Mouse (Mus musculus) forebrain, embryonic 11.5 days (tissue): Measurements from ENCODE around the gene Sbp. TPM values are rescaled to one million over a fixed set of nuclear protein-coding genes. Genes with fewer than 3 reads are reported as not detected.
"Not testable (repeated sequence)": the region's sequence is repeated elsewhere in the genome, so short reads cannot be mapped to it uniquely, and the experiment has no call there.

Source experiments
- ATAC-seq: fragments of 200-750 bp; cut with Nextera tagmentation; replicated peaks from 2 replicates; pipeline ENCODE4 v1.8.0; 2017; ENCODE audit warnings: moderate TSS enrichment; ENCODE audit not compliant: low FRiP score
- DNase-seq: peaks from one replicate; pipeline ENCODE4 v3.0.0-alpha.2; 2017; ENCODE audit warnings: low spot score
- H3K27ac ChIP-seq: fragments of 300-500 bp; sonication (generic); 2 replicates; pipeline ENCODE4 v1.5.1; 2014; ENCODE audit warnings: low read depth, low read length
- H3K27me3 ChIP-seq: fragments of 300-500 bp; sonication (generic); 2 replicates; pipeline ENCODE4 v1.6.1; 2014; ENCODE audit warnings: mild to moderate bottlenecking, low read length, mixed read lengths; ENCODE audit not compliant: control insufficient read depth, insufficient read depth
- H3K36me3 ChIP-seq: fragments of 300-500 bp; sonication (generic); 2 replicates; pipeline ENCODE4 v1.6.1; 2014; ENCODE audit warnings: mild to moderate bottlenecking, low read length, moderate library complexity, mixed read lengths; ENCODE audit not compliant: control insufficient read depth, insufficient read depth
- H3K4me1 ChIP-seq: fragments of 300-500 bp; sonication (generic); replicated peaks from 2 replicates; pipeline ENCODE4 v1.6.1; 2014; ENCODE audit warnings: low read length, mixed read lengths; ENCODE audit not compliant: control insufficient read depth, insufficient read depth
- H3K4me2 ChIP-seq: fragments of 300-500 bp; sonication (generic); 2 replicates; pipeline ENCODE4 v1.6.1; 2014; ENCODE audit warnings: low read depth, mild to moderate bottlenecking, low read length, moderate library complexity, mixed read lengths; ENCODE audit not compliant: severe bottlenecking
- H3K4me3 ChIP-seq: fragments of 300-500 bp; sonication (generic); 2 replicates; pipeline ENCODE4 v1.5.1; 2014; ENCODE audit warnings: low read depth, low read length
- H3K9ac ChIP-seq: fragments of 300-500 bp; sonication (generic); 2 replicates; pipeline ENCODE4 v1.6.1; 2014; ENCODE audit warnings: low read length
- H3K9me3 ChIP-seq: fragments of 300-500 bp; sonication (generic); 2 replicates; pipeline ENCODE4 v1.6.1; 2016; ENCODE audit warnings: low read length, mixed read lengths; ENCODE audit not compliant: control insufficient read depth
- WGBS: fragments of 180-500 bp; shearing (Covaris S2); extraction: QIAGEN DNeasy Blood & Tissue Kit; methylation state at CpG from one replicate; pipeline ENCODE4 v1.1.7; 2014; 5-methylcytosine and 5-hydroxymethylcytosine counted together
- polyA plus RNA-seq: library from polyadenylated mRNA; unstranded; fragments of >200 nt; fragmentation: Nextera tagmentation; extraction: Ambion mirVana; gene quantifications from 2 replicates; pipeline ENCODE4 v1.2.1, GENCODE M21; 2014

The Sbp gene
- not detected in 2 replicates for polyA plus RNA-seq

GRCm38 (mm10) chr17:23941372-23941771 lies at the start of gene Sbp:
Gene Sbp (plus strand): TSS chr17:23941672.
- DNase-seq (no peak), ATAC-seq (no peak)
- H3K27ac ChIP-seq: no peak within 1 kb of the TSS
- no peaks in the 10 kb centered on the region for H3K36me3 ChIP-seq
- no peak within 1 kb of the TSS for H3K4me3 ChIP-seq
- H3K9me3 ChIP-seq: no peaks in the 10 kb centered on the region
- H3K4me1 ChIP-seq: no peaks in the 10 kb centered on the region
- H3K4me2 ChIP-seq: no peak within 1 kb of the TSS
- H3K9ac ChIP-seq: no peak within 1 kb of the TSS
- no peaks in the 10 kb centered on the region for H3K27me3 ChIP-seq

- WGBS: 76% methylated on average over 4 of the region's 4 CpGs
These were observed 24.3 kb upstream of the Sbp start, which contains the start of gene Dcpp3 for GRCm38 (mm10) chr17:23917158-23917557. Gene Dcpp3 (plus strand): TSS chr17:23917458.

GRCm38 (mm10) chr17:23924531-23925007 lies 16.9 kb upstream of the Sbp start:
- peak overlapping the region; percentile 96 for H3K27ac ChIP-seq
- peak overlapping the region; percentile 46 for H3K4me3 ChIP-seq
- H3K4me1 ChIP-seq: peaks cover 5% of the 10 kb centered on the region
- DNase-seq (peak; percentile 95), ATAC-seq (peak; percentile 99)
- H3K9ac ChIP-seq: peak overlapping the region; percentile 63
- no peaks in the 10 kb centered on the region for H3K36me3 ChIP-seq
- under 1% methylated on average over 29 of the region's 29 CpGs for WGBS
- no peaks in the 10 kb centered on the region for H3K9me3 ChIP-seq
- no peaks in the 10 kb centered on the region for H3K27me3 ChIP-seq
- H3K4me2 ChIP-seq: peak overlapping the region; percentile 88

More at GRCm38 (mm10) chr17:23917158-23917557, 24.3 kb upstream of the Sbp start, which contains the start of gene Dcpp3:
- H3K4me3 ChIP-seq, H3K4me2 ChIP-seq, H3K27me3 ChIP-seq, DNase-seq, H3K27ac ChIP-seq, H3K9me3 ChIP-seq, H3K4me1 ChIP-seq, H3K36me3 ChIP-seq, H3K9ac ChIP-seq, ATAC-seq: not testable (repeated sequence)

- peak; percentile 82 for DNase-seq
- Histone ChIP-seq H3K4me1 (peaks cover 5% of the 10 kb centered on the region), H3K27ac (peak overlapping the region; percentile 96), H3K36me3 (no peaks in the 10 kb centered on the region), H3K27me3 (no peaks in the 10 kb centered on the region), H3K9me3 (no peaks in the 10 kb centered on the region), H3K4me3 (peak overlapping the region; percentile 46), H3K4me2 (peak overlapping the region; percentile 88), H3K9ac (peak overlapping the region; percentile 63)
- peak; percentile 80 for ATAC-seq
- WGBS: under 1% methylated on average over 14 of the region's 14 CpGs
These were observed 16.4 kb upstream of the Sbp start for GRCm38 (mm10) chr17:23925090-23925493.

GRCm38 (mm10) chr17:23931157-23931556 lies 10.3 kb upstream of the Sbp start:
- 85% methylated on average over 5 of the region's 5 CpGs for WGBS
- Histone ChIP-seq H3K9me3 (no peaks in the 10 kb centered on the region), H3K27me3 (no peaks in the 10 kb centered on the region), H3K4me2 (no peak overlapping the region), H3K4me3 (no peak overlapping the region), H3K36me3 (no peaks in the 10 kb centered on the region), H3K27ac (no peak overlapping the region), H3K9ac (no peak overlapping the region), H3K4me1 (no peaks in the 10 kb centered on the region)
- ATAC-seq (no peak), DNase-seq (no peak)

- 77% methylated on average over 4 of the region's 4 CpGs for WGBS
These were observed 6.0 kb downstream of the Sbp start for GRCm38 (mm10) chr17:23947486-23947885.

GRCm38 (mm10) chr17:23949068-23949467 lies 7.6 kb downstream of the Sbp start:
- H3K36me3 ChIP-seq: no peaks in the 10 kb centered on the region
- ATAC-seq (no peak), DNase-seq (no peak)
- H3K9ac ChIP-seq: no peak overlapping the region
- 84% methylated on average over 2 of the region's 2 CpGs for WGBS
- H3K27ac ChIP-seq: no peak overlapping the region
- H3K4me2 ChIP-seq: no peak overlapping the region
- H3K27me3 ChIP-seq: no peaks in the 10 kb centered on the region
- no peak overlapping the region for H3K4me3 ChIP-seq
- no peaks in the 10 kb centered on the region for H3K4me1 ChIP-seq
- no peaks in the 10 kb centered on the region for H3K9me3 ChIP-seq

More at GRCm38 (mm10) chr17:23947486-23947885, 6.0 kb downstream of the Sbp start:
- DNase-seq, H3K36me3 ChIP-seq, ATAC-seq, H3K27me3 ChIP-seq, H3K4me1 ChIP-seq, H3K4me3 ChIP-seq, H3K9ac ChIP-seq, H3K27ac ChIP-seq, H3K4me2 ChIP-seq, H3K9me3 ChIP-seq: not testable (repeated sequence)

- DNase-seq, H3K4me3 ChIP-seq, H3K36me3 ChIP-seq, H3K9me3 ChIP-seq, H3K27me3 ChIP-seq, H3K4me2 ChIP-seq, H3K27ac ChIP-seq, H3K4me1 ChIP-seq, ATAC-seq, H3K9ac ChIP-seq: not testable (repeated sequence)
- WGBS: 82% methylated on average over 4 of the region's 4 CpGs
These were observed 9.4 kb downstream of the Sbp start for GRCm38 (mm10) chr17:23950828-23951227.

GRCm38 (mm10) chr17:23955174-23955573 lies 13.7 kb downstream of the Sbp start, which contains the start of gene Sbpl:
Gene Sbpl (minus strand): TSS chr17:23955274.
- no peaks in the 10 kb centered on the region for H3K27me3 ChIP-seq
- no peak within 1 kb of the TSS for H3K9ac ChIP-seq
- no peaks in the 10 kb centered on the region for H3K9me3 ChIP-seq
- no peak within 1 kb of the TSS for H3K4me3 ChIP-seq
- no peak for DNase-seq
- H3K36me3 ChIP-seq: no peaks in the 10 kb centered on the region
- no peak within 1 kb of the TSS for H3K27ac ChIP-seq
- no peaks in the 10 kb centered on the region for H3K4me1 ChIP-seq
- ATAC-seq: no peak
- H3K4me2 ChIP-seq: no peak within 1 kb of the TSS
- 74% methylated on average over 5 of the region's 5 CpGs for WGBS
